Mouse (Mus musculus): Measurements from ENCODE around the gene Heg1.

The Heg1 gene

GRCm38 (mm10) chr16:33820269-33821178 is 136.4 kb downstream of the Heg1 start:
- no peak for DNase-seq (ENCODE audit: low read depth, low spot score)

Measured in WW6 (cell line).